Mouse (Mus musculus) hindbrain, postnatal 0 days (tissue): ENCODE results near the gene Wdr4. TPM values are rescaled to one million over a fixed set of nuclear protein-coding genes. Genes with fewer than 3 reads are reported as not detected.

ENCODE experiments used
- ATAC-seq: fragments of 200-750 bp; cut with Nextera tagmentation; 2 replicates; pipeline ENCODE4 v1.8.0; 2017; ENCODE audit warnings: mild to moderate bottlenecking, moderate TSS enrichment, moderate library complexity
- DNase-seq: peaks from one replicate; pipeline ENCODE4 v3.0.0-alpha.2; 2015; ENCODE audit warnings: low spot score
- H3K27ac ChIP-seq: fragments of 300-500 bp; sonication (generic); 2 replicates; pipeline ENCODE4 v1.5.1; 2014; ENCODE audit warnings: mild to moderate bottlenecking
- H3K27me3 ChIP-seq: fragments of 300-500 bp; sonication (generic); 2 replicates; pipeline ENCODE4 v1.6.1; 2014; ENCODE audit warnings: low read length, mixed read lengths; ENCODE audit not compliant: insufficient read depth
- H3K36me3 ChIP-seq: fragments of 300-500 bp; sonication (generic); 2 replicates; pipeline ENCODE4 v1.6.1; 2014; ENCODE audit warnings: low read length, mixed read lengths; ENCODE audit not compliant: insufficient read depth
- H3K4me1 ChIP-seq: fragments of 300-500 bp; sonication (generic); 2 replicates; pipeline ENCODE4 v1.6.1; 2014; ENCODE audit warnings: antibody characterized with exemption, low read length, mixed read lengths; ENCODE audit not compliant: insufficient read depth
- H3K4me2 ChIP-seq: fragments of 300-500 bp; sonication (generic); 2 replicates; pipeline ENCODE4 v1.6.1; 2014; ENCODE audit warnings: low read depth, mild to moderate bottlenecking, low read length, moderate library complexity, mixed read lengths
- H3K4me3 ChIP-seq: fragments of 300-500 bp; sonication (generic); 2 replicates; pipeline ENCODE4 v1.5.1; 2014; ENCODE audit warnings: low read length
- H3K9ac ChIP-seq: fragments of 300-500 bp; sonication (generic); replicated peaks from 2 replicates; pipeline ENCODE4 v1.6.1; 2014; ENCODE audit warnings: mild to moderate bottlenecking, low read length, moderate library complexity, mixed read lengths
- H3K9me3 ChIP-seq: fragments of 300-500 bp; sonication (generic); 2 replicates; pipeline ENCODE4 v1.6.1; 2016; ENCODE audit warnings: low read length, mixed read lengths
- CTCF ChIP-seq: IDR thresholded peaks from 2 replicates; pipeline ENCODE4 v1.5.1; 2016; ENCODE audit warnings: antibody characterized with exemption, control low read depth, low read depth
- WGBS: fragments of 180-500 bp; shearing (Covaris S2); extraction: QIAGEN DNeasy Blood & Tissue Kit; methylation state at CpG from one replicate; pipeline ENCODE4 v1.1.7; 2014; 5-methylcytosine and 5-hydroxymethylcytosine counted together
- polyA plus RNA-seq: library from polyadenylated mRNA; unstranded; fragments of >200 nt; fragmentation: Nextera tagmentation; extraction: Ambion mirVana; gene quantifications from 2 replicates; pipeline ENCODE4 v1.2.1, GENCODE M21; 2015
- total RNA-seq: library from RNA; depleted of rRNA; stranded (reverse); fragments of >200 nt; gene quantifications from 2 replicates; pipeline ENCODE4 v1.2.3, GENCODE M21; 2014

Wdr4 gene
- total and polyA plus RNA-seq, 2 experiments from 2014 or later = 26.8 to 56.5 TPM

- 85% methylated on average over 4 of the region's 4 CpGs for WGBS
- Histone ChIP-seq H3K4me3 (no peak overlapping the region), H3K4me1 (peaks cover 4% of the 10 kb centered on the region; the same call in 1 of the 2 replicates), H3K36me3 (peaks cover 26% of the 10 kb centered on the region), H3K27me3 (no peaks in the 10 kb centered on the region), H3K4me2 (no peak overlapping the region), H3K9ac (no peak overlapping the region), H3K9me3 (no peaks in the 10 kb centered on the region), H3K27ac (no peak overlapping the region)
- no peak for ATAC-seq
- no peak for DNase-seq
- no peak for TF ChIP-seq CTCF
These were observed 5.3 kb upstream of the Wdr4 start for GRCm38 (mm10) chr17:31525114-31525513.

- DNase-seq = no peak
- Histone ChIP-seq H3K36me3 (peaks cover 15% of the 10 kb centered on the region; the same call in 1 of the 2 replicates), H3K27me3 (no peaks in the 10 kb centered on the region), H3K4me2 (peak overlapping the region; percentile 80), H3K4me1 (peaks cover 4% of the 10 kb centered on the region; the same call in 1 of the 2 replicates), H3K27ac (peak overlapping the region; percentile 91; the same call in 1 of the 2 replicates), H3K4me3 (no peak overlapping the region), H3K9me3 (no peaks in the 10 kb centered on the region), H3K9ac (peak overlapping the region; percentile 24; the same call in 1 of the 2 replicates)
- 45% methylated on average over 6 of the region's 6 CpGs for WGBS
- ATAC-seq = no peak
- no peak for TF ChIP-seq CTCF
These were observed 2.2 kb upstream of the Wdr4 start for GRCm38 (mm10) chr17:31521948-31522347.

- peak; percentile 83 for DNase-seq
- no peak for TF ChIP-seq CTCF
These were observed 1.1 kb upstream of the Wdr4 start for GRCm38 (mm10) chr17:31520895-31521294.

GRCm38 (mm10) chr17:31519344-31519945 lies 335 bp downstream of the Wdr4 start:
- Histone ChIP-seq H3K9me3 (no peaks in the 10 kb centered on the region), H3K4me1 (peaks cover 4% of the 10 kb centered on the region; the same call in 1 of the 2 replicates), H3K4me2 (peak overlapping the region; percentile 80), H3K27me3 (no peaks in the 10 kb centered on the region), H3K27ac (peak overlapping the region; percentile 91), H3K4me3 (peak overlapping the region; percentile 81), H3K36me3 (peaks cover 8% of the 10 kb centered on the region; the same call in 1 of the 2 replicates), H3K9ac (0 out of 2 replicates have a peak overlapping the region, but pooled peaks have one; percentile 73)
- ATAC-seq (peak; percentile 76), DNase-seq (no peak)
- TF ChIP-seq CTCF = no peak; the same call in 1 of the 2 replicates
- 4% methylated on average over 7 of the region's 7 CpGs for WGBS

More at GRCm38 (mm10) chr17:31520895-31521294, 1.1 kb upstream of the Wdr4 start:
- peaks cover 4% of the 10 kb centered on the region; the same call in 1 of the 2 replicates for H3K4me1 ChIP-seq
- H3K4me3 ChIP-seq = peak overlapping the region; percentile 81
- H3K9ac ChIP-seq = peak overlapping the region; percentile 73; the same call in 1 of the 2 replicates
- WGBS = 5% methylated on average over 3 of the region's 3 CpGs
- H3K4me2 ChIP-seq = peak overlapping the region; percentile 80
- H3K36me3 ChIP-seq = peaks cover 11% of the 10 kb centered on the region; the same call in 1 of the 2 replicates
- H3K27me3 ChIP-seq = no peaks in the 10 kb centered on the region
- ATAC-seq = peak; percentile 17; the same call in 1 of the 2 replicates
- H3K9me3 ChIP-seq = no peaks in the 10 kb centered on the region
- H3K27ac ChIP-seq = peak overlapping the region; percentile 91; the same call in 1 of the 2 replicates

- 59% methylated on average over 1 of the region's 1 CpGs for WGBS
- DNase-seq = no peak
These were observed 5.1 kb downstream of the Wdr4 start for GRCm38 (mm10) chr17:31514696-31515095.

GRCm38 (mm10) chr17:31512593-31512992 lies 7.2 kb downstream of the Wdr4 start:
- Histone ChIP-seq H3K36me3 (peaks cover 26% of the 10 kb centered on the region), H3K4me1 (peaks cover 3% of the 10 kb centered on the region; the same call in 1 of the 2 replicates), H3K27me3 (no peaks in the 10 kb centered on the region), H3K9me3 (no peaks in the 10 kb centered on the region), H3K4me2 (peak overlapping the region; percentile 68), H3K4me3 (peak overlapping the region; percentile 86), H3K9ac (peak overlapping the region; percentile 77), H3K27ac (peak overlapping the region; percentile 85)
- DNase-seq (no peak), ATAC-seq (peak; percentile 18)
- 20% methylated on average over 6 of the region's 6 CpGs for WGBS
- TF ChIP-seq CTCF = no peak

More at GRCm38 (mm10) chr17:31514696-31515095, 5.1 kb downstream of the Wdr4 start:
- H3K9me3 ChIP-seq = no peaks in the 10 kb centered on the region
- no peaks in the 10 kb centered on the region for H3K27me3 ChIP-seq
- peaks cover 3% of the 10 kb centered on the region; the same call in 1 of the 2 replicates for H3K4me1 ChIP-seq
- ATAC-seq = no peak
- peaks cover 7% of the 10 kb centered on the region for H3K36me3 ChIP-seq
- no peak overlapping the region for H3K4me2 ChIP-seq
- H3K4me3 ChIP-seq = no peak overlapping the region
- no peak overlapping the region for H3K9ac ChIP-seq
- no peak overlapping the region for H3K27ac ChIP-seq
- no peak for TF ChIP-seq CTCF
